Mouse (Mus musculus) bone marrow, adult 2 months (tissue): ENCODE data around the gene Rnft2. TPM values are rescaled to one million over a fixed set of nuclear protein-coding genes. Genes with fewer than 3 reads are reported as not detected.

Source experiments
- H3K27ac ChIP-seq: fragments of 200-500 bp; 2 replicates; pipeline ENCODE4 v1.5.1; 2012; ENCODE audit warnings: low read depth, mild to moderate bottlenecking, control low read depth, inconsistent platforms, low read length; ENCODE audit not compliant: control insufficient read depth, poor library complexity, insufficient read depth
- H3K4me1 ChIP-seq: fragments of 200-500 bp; 2 replicates; pipeline ENCODE4 v1.6.1; 2011; ENCODE audit warnings: low read length; ENCODE audit not compliant: control insufficient read depth, insufficient read depth
- H3K4me3 ChIP-seq: fragments of 200-500 bp; replicated peaks from 2 replicates; pipeline ENCODE3; 2011; ENCODE audit warnings: mild to moderate bottlenecking, low read depth, low read length, control low read depth; ENCODE audit not compliant: control insufficient read depth
- CTCF ChIP-seq: fragments of 200-500 bp; IDR thresholded peaks from 2 replicates; pipeline ENCODE4 v1.5.1; 2011; ENCODE audit warnings: low read length, control low read depth; ENCODE audit not compliant: control insufficient read depth, insufficient read depth
- POLR2A ChIP-seq: fragments of 200-500 bp; IDR thresholded peaks from 2 replicates; pipeline ENCODE4 v1.6.1; 2011; ENCODE audit warnings: low read depth, mild to moderate bottlenecking, control low read depth, low read length, borderline replicate concordance; ENCODE audit not compliant: control insufficient read depth
- WGBS: fragments of 180-500 bp; shearing (Covaris S2); methylation state at CpG from one replicate; pipeline ENCODE4 v1.1.7; 2018; 5-methylcytosine and 5-hydroxymethylcytosine counted together
- polyA plus RNA-seq: library from polyadenylated mRNA; stranded (reverse); fragments of >200 nt; gene quantifications from 2 replicates; pipeline ENCODE4 v1.2.4, GENCODE M21; 2011; ENCODE audit warnings: low replicate concordance; ENCODE audit not compliant: missing spikeins, insufficient read depth, insufficient read length

Gene Rnft2
- polyA plus RNA-seq, 1 experiment, result not detected

DNA sequence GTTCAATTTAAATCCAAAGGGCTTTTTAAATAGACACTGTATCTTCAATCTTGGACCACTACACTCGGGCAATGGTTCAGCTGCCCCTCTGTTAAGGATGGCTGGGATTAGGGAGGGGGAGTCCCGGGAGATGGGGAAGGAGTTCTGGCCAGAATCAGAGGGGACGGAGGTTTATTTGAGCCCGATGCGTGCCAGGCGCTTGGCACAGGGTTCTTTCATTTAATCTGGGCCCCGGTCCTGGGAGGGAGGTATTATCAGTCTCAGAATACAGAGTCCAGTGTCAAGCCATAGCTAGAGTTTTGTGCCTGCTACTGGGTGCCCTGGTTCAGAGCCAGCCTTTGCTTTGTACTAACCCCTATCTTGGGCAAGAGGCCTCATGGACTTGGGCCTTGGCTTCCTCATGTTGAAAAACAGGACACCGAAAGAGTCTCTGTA is 77.3 kb downstream of the Rnft2 start:
- 73% methylated on average over 8 of the region's 8 CpGs for WGBS
- no peaks in the 10 kb centered on the region for H3K4me1 ChIP-seq
- TF ChIP-seq POLR2A, result no peak
- TF ChIP-seq CTCF, result no peak
- H3K27ac ChIP-seq, result no peak overlapping the region
- H3K4me3 ChIP-seq, result no peak overlapping the region

DNA sequence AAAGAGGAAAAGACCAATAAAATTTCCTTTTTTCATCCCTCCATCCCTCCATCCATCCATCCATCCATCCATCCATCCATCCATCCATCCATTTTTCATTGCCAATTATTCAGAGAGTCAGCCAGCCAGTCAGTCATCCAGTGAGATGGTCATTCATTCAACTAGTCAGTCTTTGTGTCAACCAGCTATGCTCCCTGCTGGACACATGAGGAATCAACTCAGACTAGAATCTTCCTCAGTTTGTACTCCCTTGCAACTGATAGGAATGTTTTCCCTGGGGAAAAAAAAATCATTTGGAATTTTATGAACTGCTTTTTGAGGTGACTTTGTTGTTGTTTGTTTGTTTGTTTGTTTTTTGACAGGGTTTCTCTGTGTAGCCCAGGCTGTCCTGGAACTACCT is 79.5 kb downstream of the Rnft2 start:
- Histone ChIP-seq H3K4me3 (no peak overlapping the region), H3K27ac (no peak overlapping the region), H3K4me1 (no peaks in the 10 kb centered on the region)
- TF ChIP-seq POLR2A, result no peak
- TF ChIP-seq CTCF, result no peak

DNA sequence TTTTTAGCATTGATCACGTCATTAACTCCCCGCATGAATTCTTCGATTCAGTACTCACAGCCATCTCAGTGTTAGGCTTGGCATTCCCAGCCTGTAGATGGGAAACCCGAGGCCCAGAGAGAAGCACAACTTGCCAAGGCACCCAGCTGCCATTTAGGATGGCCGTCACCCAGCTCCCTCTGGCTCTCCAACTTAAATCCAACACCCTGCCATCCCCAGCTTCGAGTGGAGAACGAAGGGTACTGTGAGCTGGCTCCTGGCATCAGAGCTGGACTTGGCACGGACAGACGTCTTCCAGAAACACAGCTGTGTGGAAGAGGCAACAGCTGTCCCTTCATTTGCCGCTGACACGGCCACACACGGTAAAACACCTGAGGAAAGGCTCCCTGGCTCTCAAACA is 80.3 kb downstream of the Rnft2 start, which contains the start of gene Hrk:
Hrk (plus strand) TSS at position 68 of the 400 bp plus-strand sequence.
- no peak for TF ChIP-seq CTCF
- TF ChIP-seq POLR2A, result no peak
- no peak within 1 kb of the TSS for H3K4me3 ChIP-seq
- no peak within 1 kb of the TSS for H3K27ac ChIP-seq
- whole genome bisulfite sequencing, result 61% methylated on average over 12 of the region's 12 CpGs
- H3K4me1 ChIP-seq, result no peaks in the 10 kb centered on the region

DNA sequence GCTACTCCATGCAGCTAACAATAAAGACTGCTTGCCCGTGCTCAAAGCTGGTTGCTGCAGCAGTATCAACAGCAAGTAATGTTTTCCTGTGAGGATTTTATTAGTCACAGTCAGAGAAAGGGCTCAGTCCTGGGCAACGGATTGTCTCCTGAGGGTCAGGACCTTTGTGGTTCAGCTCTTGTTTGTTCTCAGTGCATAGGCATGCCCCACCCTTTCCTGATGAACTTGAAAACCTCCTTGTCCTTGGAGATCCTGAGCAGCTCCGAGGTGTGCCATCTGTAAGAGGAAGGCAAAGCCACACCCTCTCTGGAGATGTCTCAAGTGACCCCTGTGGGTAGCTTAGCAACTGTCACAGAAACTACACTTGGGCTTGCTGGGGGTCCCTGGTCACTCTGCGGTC is 84.2 kb downstream of the Rnft2 start:
- H3K27ac ChIP-seq, result no peak overlapping the region
- 23% methylated on average over 4 of the region's 4 CpGs for WGBS

DNA sequence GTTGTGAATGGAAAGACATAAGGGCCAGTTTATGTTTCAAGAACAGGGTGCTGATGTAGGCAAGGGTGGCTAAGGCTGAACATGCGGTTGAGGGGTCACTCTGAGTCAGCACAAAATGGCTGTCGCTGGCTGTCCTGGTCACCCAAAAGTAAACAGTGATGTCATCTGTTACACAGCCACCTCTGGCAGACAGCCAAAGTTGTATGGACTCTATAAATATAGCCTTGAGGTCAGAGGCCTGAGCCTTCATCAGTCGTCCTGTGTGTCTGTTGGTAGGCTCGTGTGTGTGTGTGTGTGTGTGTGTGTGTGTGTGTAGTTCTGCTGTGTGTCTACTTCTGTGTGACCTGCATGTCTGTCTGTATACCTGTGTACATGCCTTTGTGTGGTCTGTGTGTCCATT is 87.9 kb downstream of the Rnft2 start:
- Histone ChIP-seq H3K27ac (no peak overlapping the region), H3K4me1 (peaks cover 1% of the 10 kb centered on the region; the same call in 1 of the 2 replicates), H3K4me3 (no peak overlapping the region)
- 48% methylated on average over 4 of the region's 4 CpGs for WGBS
- TF ChIP-seq POLR2A (no peak), CTCF (no peak)

More for the DNA sequence above, 84.2 kb downstream of the Rnft2 start:
- Histone ChIP-seq H3K4me1 (no peaks in the 10 kb centered on the region), H3K4me3 (no peak overlapping the region)
- TF ChIP-seq CTCF, result no peak
- TF ChIP-seq POLR2A, result no peak

DNA sequence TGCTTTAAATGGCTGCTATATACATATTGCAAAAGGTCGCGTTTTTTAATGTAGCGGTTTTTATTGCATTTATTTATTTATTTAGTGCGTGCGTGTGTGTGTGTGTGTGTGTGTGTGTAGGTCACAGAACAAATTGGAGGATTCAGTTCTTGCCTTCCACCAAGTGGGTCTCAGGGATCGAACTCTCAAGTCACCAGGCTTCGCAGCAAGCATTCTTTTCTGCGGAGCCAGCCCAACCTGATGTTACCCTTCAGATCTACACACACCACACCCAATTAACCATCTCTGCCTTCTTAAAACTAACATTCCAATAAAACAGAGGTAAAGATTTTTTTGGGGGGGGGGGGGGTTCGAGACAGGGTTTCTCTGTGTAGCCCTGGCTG is 89.4 kb downstream of the Rnft2 start:
- TF ChIP-seq CTCF, result no peak
- no peak for TF ChIP-seq POLR2A
- Histone ChIP-seq H3K4me3 (peak overlapping the region; percentile 72), H3K27ac (no peak overlapping the region), H3K4me1 (peaks cover 1% of the 10 kb centered on the region; the same call in 1 of the 2 replicates)
- 26% methylated on average over 9 of the region's 9 CpGs for WGBS

DNA sequence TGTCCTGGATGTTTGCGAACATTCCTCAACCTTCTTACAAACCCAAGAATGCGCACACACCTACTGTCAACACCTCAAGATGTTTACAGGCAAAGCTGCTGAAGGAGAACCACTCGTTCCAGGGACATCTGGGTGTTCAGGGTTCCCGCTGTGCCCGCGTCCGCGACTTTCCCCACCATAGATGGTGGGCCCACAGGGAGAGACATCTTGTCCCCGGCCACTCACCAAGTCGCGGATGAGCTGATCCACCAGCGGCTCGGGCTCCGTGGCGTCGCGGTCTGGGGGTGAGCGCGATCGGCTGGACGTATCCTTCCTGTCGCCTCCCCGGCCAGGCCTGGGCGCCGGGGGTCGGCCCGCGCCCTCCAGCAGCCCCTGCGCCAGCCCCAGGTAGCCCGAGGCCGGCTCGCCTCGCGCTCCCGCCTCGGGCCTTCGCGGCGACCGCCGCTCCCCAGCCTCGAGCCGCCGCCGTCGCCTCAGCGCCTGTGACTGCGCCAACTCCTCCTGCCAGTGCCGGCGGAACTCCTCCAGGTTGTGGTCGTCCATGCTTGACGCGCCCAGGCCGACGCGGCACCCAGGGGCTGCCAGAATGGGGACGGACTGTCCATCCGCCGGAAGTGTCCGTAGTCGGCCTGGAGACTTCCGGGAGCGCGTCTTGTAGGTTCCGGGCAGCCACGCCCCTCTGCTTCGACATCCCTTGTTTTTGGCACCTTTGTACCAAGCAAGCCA is 89.9 kb downstream of the Rnft2 start, which contains the start of gene Fbxw8:
Fbxw8 (minus strand) TSS at position 626 of the 726 bp plus-strand sequence.
- 2% methylated on average over 67 of the region's 67 CpGs for WGBS
- TF ChIP-seq POLR2A (peak; percentile 75; the same call in 1 of the 2 replicates), CTCF (no peak)
- peak within 1 kb of the TSS; percentile 72 for H3K4me3 ChIP-seq
- peak within 1 kb of the TSS; percentile 9; the same call in 1 of the 2 replicates for H3K27ac ChIP-seq
- H3K4me1 ChIP-seq, result peaks cover 1% of the 10 kb centered on the region; the same call in 1 of the 2 replicates

DNA sequence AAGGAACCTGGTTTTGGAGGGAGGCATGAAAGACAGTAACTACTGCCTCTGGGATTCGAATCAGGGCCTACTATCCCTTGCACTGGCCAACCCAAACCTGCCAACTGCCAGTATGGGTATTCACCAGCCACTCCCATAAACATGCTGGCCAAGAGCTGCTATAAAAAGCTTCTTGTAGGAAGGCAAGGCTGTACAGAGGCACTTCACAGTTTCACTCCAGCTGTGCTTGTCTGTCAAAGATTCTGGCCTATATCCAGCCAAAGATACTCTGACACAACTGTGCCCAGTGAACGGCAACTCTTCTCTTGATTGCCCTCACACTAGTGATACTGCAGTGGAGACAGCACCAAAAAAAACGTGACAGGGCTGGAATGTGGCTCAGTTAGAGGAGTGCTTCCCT is 95.2 kb downstream of the Rnft2 start:
- Histone ChIP-seq H3K27ac (no peak overlapping the region), H3K4me1 (no peaks in the 10 kb centered on the region), H3K4me3 (no peak overlapping the region)
- TF ChIP-seq POLR2A, result no peak
- no peak for TF ChIP-seq CTCF
- WGBS, result 70% methylated on average over 3 of the region's 3 CpGs

DNA sequence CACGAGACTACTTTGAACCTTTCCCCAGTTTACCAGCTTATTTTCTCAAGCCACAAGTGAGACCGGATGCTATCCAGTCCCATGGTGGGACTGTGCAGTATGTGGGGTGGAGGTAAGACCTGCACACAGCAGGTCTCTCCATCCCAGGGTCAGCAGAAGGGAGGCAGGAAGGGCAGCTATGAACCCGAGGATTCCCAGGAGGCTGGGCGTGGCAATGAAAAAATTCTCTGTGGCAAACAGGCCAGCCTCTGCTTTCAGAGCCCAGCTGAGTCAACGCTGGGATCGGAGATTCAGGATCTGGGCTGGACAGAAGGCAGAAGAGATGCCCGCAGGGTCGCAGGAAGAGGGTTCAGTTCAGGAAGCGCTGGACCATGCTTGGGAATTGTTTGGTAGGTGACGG is 97.7 kb downstream of the Rnft2 start:
- Histone ChIP-seq H3K27ac (no peak overlapping the region), H3K4me1 (no peaks in the 10 kb centered on the region), H3K4me3 (no peak overlapping the region)
- WGBS, result 85% methylated on average over 10 of the region's 10 CpGs
- TF ChIP-seq CTCF (no peak), POLR2A (no peak)
